Mouse (Mus musculus) mesoderm, embryonic 11.5 days (tissue): ENCODE measurements around the gene Lrmda.

Experiments used
- DNase-seq: peaks from one replicate; pipeline ENCODE4 v3.0.0-alpha.2; 2012; ENCODE audit warnings: low read depth, low spot score

The Lrmda gene

GRCm38 (mm10) chr14:22228253-22228968, 208.9 kb downstream of the Lrmda start:
- no peak for DNase-seq

GRCm38 (mm10) chr14:22240315-22240714, 220.8 kb downstream of the Lrmda start:
- no peak for DNase-seq

DNA sequence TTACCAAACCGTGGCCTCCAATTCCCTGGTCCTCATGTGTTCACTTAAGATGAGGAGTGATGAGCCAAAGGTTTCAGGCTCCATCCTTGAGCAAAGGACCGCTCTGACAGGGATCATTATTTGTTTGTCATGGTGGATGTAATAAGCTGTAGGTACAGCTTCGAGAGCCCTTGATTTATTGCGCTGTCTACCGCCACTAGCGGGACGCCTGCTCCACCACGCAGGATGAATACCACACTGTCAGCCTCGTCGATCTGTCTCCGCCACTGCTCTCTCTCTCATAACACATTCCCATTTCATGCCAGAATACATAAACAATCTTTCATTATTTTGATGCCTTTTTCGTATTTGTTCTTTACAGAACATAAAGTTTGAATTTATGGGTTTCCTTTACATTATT, 235.9 kb downstream of the Lrmda start:
- peak; percentile 48 for DNase-seq

DNA sequence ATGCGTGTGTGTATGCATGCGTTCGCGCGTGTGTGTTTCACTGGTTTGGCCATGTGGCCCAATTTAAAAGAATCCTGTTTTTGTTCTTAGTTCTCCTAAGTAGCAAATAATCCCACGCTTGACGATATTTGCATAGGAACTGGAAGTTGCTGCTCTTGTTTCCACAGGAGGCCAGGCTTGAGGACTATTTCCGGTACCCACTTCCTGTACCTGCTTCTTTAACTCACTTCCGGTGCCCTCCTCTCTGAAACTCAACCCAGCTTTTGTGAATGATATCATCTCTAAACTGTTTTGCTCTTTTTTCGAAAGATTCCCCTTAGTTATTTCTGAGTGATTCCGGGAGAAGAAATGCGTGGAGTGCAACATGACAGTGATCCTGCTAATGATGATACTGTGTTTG, 236.8 kb downstream of the Lrmda start:
- no peak for DNase-seq

DNA sequence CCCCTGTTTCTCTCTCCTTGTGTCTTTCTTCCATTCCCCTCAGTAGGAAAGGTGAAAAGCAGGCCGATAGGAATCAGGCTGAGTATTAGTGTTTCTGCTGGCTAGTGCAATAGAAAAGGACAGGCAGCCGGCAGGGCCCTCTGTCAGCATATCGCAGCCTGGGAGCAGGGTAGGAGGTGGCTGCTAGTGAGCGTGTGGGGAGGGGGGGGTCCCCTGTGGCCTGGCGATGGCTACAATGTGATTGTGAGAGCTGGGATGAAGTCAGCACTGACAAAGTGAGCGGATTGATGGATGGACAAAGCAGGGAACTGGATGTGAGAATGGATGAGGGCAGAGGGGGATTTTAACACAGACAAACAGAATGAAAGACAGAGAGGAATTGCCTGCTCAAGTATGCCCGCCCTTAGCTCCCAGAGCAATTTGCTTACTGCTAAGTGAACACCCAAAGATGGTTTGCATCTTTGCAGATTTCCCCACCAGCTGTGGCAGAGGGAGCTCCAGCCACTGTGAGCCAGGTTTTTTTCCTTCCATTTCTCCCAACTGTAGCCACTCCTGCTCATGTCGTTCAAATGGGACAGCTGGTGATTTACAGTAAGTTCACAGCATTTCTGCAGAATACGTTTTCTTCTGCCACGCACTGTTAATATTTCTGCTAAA, 240.0 kb downstream of the Lrmda start:
- peak; percentile 40 for DNase-seq

- no peak for DNase-seq
These were observed 240.5 kb downstream of the Lrmda start for GRCm38 (mm10) chr14:22260033-22260419.

DNA sequence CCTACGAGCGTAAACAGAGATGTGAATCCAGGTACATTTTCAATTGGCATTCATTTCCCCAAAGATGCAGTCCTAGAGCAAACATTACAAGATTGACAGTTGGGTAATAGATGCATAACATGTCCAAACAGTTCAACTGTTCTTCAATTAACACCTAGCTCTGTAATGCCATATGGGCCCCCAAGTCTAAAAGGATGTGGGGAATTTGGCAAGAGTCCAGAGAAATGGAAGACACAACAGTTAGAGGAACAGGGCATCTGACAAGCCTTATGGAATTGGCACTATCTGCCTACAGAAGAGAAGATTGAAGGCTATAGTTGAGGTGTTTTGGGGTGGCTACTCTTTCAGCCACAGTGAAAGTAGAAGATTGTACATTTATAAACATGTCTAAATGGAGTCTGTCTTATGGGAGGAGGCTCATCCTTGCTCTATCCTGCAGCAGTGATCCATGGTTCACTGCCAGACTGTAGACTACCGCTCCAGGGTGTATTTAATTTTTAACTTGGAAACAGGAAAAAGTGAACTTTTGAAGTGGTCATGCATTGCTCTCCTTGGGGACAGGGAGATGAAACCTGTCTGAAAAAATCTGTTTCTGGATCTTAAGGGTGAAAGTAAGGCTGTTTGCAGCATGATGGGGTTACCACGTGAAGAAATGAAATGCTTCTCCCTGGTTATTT, 245.9 kb downstream of the Lrmda start:
- no peak for DNase-seq

- DNase-seq, result no peak
These were observed 250.3 kb downstream of the Lrmda start for GRCm38 (mm10) chr14:22269812-22270211.

DNA sequence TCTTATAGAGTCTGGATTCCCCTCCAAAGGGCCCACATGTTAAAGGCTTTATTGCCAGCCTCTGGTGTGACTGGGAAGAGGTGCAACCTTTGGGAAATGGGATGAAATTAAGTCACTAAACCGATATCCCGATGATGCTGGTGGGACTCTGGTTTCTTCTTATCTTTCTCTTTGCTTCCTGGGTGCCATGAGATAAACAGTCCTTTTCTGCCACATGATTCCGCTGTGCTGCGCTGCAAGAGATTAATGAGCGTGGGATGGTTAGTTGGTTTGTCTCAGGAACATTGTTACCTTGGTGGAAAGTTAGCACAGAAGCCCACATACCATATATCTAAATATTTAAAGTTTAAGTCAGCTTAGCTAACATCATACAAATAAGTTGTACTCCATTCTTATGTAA, 258.5 kb downstream of the Lrmda start:
- no peak for DNase-seq

GRCm38 (mm10) chr14:22279591-22279990, 260.1 kb downstream of the Lrmda start:
- no peak for DNase-seq

DNA sequence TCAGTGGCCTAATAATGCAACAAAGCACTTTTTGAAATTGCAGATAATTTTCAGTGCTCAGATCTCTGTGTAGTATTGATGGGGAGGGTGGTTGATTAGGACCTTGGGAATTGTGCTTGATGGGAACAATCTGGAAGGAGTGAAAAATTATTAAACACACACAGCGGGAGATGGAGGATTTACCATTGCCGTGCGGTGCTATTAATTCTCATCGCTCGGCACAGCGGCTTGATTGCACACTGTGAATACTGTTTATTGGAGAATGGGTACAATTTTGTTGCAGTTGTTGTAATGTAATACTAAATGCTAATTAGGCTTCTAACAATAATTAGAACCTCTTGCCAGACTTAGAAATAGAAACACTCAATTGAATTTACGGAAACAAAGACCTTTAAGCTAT, 262.1 kb downstream of the Lrmda start:
- no peak for DNase-seq

GRCm38 (mm10) chr14:22282847-22283246, 263.3 kb downstream of the Lrmda start:
- DNase-seq, result no peak

- no peak for DNase-seq
These were observed 264.2 kb downstream of the Lrmda start for GRCm38 (mm10) chr14:22283722-22284121.

DNA sequence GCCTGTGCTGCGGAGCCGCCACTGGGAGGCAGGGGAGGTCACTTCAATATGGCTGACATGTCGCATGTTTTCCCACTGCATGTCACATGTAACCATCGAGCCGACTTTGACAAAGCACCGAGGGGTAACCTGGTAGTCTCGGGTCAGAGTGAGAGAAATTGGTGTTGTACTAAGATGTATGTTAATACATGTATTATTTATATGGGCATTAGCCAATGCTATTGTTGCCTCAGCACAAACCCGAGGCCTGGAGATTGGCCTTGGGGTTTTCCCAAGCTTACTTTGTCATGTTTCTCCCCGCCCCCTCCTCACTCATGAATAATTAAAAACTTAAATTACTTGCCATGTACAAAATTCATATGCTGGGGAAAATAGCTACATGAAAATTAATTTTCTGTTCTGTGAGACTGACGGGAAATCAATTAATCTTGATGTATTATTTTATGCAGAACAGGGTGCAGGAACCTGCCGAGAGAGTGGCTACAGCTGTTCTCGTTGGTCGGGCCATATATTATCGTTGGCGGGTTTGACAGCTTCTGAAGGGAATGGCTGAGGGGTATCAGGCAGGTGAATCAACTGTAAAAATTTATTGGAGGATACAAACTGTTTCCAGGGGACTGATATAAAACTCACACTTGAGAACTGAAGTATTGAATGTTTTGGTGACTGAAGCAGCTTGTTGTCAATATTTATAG, 265.5 kb downstream of the Lrmda start:
- DNase-seq, result no peak

GRCm38 (mm10) chr14:22285826-22286225, 266.3 kb downstream of the Lrmda start:
- no peak for DNase-seq

- DNase-seq, result no peak
These were observed 268.7 kb downstream of the Lrmda start for GRCm38 (mm10) chr14:22288179-22288578.

DNA sequence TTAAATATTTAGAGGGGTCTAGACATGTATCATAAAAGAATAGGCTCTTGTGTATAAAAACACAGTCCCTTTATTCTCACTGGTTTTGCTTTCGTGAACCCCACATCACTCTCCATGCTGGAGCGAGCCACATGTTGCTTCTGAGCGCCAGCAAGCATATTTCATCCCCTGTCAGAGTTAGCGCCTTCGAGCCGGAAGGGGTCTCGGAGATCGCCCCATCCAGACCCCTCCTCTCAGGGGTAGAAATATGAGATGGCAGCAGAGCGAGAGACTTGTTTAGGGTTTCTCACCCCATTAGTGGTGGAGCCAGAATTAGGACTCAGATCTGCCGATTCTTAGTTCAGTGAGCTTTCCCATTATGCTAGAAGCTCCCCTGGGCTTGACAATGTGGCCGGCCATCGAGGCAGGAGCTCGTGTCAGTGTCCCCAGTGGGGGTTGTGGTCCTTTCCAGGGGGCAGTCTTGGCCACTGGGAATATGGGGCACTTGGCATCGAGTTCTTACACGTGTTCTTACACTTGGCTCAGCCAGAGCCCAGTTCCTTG, 269.9 kb downstream of the Lrmda start:
- peak; percentile 68 for DNase-seq

DNA sequence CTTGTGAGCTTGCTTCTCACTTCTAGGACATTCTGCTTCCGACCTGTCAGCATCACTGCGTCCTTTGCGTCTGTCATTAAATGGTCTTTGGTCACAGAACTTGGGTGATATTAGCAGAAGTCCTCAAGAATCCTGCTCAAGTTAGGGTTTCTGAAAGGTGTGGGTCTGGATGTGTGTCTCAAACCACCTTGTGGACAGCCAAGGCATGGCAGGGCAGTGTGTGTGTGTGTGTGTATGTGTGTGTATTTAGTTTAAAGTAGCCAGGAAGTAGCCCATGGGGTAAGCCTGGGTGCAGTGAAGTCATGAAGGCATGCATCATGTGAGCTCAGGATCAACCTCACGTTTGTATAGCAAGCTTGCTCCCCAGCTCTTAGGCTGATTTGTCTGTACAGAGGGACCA, 274.9 kb downstream of the Lrmda start:
- no peak for DNase-seq

DNA sequence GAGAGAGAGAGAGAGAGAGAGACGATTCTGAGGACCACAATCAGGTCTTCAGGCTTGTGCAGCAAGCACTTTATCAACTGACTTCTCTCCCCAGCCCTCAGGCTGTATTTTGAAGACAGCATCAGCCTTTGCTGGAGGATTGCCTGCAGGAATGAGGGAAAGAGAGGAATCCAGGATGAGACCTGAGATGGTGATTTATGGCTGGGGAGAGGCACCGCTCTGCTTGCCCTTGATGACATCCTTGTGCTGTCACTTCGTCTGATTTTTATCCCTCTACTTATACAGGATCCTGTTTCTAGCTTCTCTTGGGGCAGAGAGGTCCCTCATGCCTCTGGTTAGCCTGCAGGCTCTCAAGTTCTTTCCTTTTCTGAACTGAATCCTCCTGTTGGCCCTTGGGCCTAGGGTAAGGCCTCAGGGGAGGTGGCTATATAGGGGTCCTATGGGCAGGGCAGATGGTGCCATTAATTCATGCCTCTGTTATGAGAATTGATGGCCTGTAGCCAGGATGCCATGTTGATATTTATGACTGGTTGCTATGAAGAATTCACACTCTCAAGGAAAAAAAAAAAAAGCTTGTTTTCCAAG, 277.2 kb downstream of the Lrmda start:
- peak; percentile 62 for DNase-seq

DNA sequence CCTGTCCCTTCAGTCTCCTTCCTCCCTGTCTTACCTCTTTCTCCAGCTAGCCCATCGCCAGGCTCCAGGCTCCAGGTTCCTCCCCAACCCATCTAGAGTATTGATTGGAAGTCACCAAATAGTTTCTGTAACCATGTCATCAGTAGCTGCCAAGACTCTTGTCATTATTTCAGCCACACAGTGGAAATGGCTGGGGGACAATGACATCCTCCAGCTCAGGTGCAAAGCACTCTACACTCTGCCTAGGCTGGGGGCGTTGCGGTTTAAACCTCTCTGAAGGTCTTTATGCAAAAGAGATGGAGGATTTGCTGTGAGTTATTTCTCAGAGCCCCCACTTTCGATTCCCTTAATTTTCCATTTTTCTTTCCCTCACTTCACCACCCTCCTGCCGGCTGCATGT, 287.2 kb downstream of the Lrmda start:
- no peak for DNase-seq

DNA sequence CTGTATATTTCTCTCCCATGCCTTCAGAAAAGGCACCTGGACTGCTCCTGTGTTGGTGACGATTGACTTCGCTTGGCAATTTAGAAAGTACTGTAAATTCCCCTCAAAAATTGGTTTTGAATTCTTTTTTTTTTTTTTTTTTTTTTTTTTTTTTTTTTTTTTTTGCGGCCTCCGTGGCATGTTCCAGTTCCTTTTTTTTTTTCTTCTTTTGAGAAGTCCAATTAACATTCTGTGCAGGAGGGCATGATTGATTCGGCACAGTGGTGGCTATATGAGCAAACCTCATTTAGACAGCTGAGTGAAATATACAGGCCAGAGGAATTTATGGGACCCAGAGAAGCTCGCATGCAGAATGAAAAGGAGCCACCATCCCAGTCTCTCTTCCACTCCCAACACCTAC, 288.5 kb downstream of the Lrmda start:
- no peak for DNase-seq

- DNase-seq, result no peak
These were observed 303.5 kb downstream of the Lrmda start for GRCm38 (mm10) chr14:22323058-22323457.
